Mouse (Mus musculus) G1E (cell line): ENCODE measurements at regions not wholly inside any gene's neighbourhood (a gene's known extent, or its start where the extent isn't known, plus 50 kb on each side); places are given as distances from the start of the nearest gene placed in this dataset.

Source experiments
- CTCF ChIP-seq: IDR thresholded peaks from 2 replicates; pipeline ENCODE4 v1.5.1; 2012; ENCODE audit warnings: low read depth, low read length, inconsistent platforms, mixed read lengths
- GATA1 ChIP-seq: IDR thresholded peaks from 2 replicates; pipeline ENCODE4 v1.6.1; 2012; ENCODE audit warnings: borderline replicate concordance, low read length, inconsistent platforms, mixed read lengths
- GATA2 ChIP-seq: IDR thresholded peaks from 2 replicates; pipeline ENCODE4 v1.6.1; 2012; ENCODE audit warnings: low read depth, low read length, inconsistent platforms, borderline replicate concordance
- POLR2AphosphoS5 ChIP-seq: IDR thresholded peaks from 2 replicates; pipeline ENCODE4 v1.6.1; 2012; ENCODE audit warnings: low read depth, low read length, inconsistent platforms; ENCODE audit not compliant: insufficient replicate concordance
- TAL1 ChIP-seq: conservative IDR thresholded peaks from 2 replicates; pipeline ENCODE4 v1.6.1; 2012; ENCODE audit warnings: low read depth, low read length, inconsistent platforms, mixed read lengths

DNA sequence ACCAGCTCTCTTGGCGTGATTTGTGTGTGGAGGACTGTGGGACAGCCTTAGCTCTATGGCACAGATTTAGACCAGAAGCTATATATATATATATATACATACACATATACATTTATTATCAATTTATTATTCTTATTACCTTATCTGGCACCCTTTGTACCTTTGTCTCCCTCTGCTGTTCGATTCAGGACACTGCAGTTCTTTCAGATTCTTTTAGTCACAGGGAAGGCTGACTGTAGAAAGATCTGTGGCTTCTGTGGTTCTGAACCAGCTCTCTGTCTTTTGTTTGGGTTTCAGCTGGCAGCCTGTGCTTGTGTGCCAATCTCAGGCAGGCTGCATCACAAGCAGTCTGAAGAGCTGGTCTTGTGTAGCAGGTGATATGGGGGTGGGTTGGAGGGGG is 184.6 kb upstream of the Agtr1b start:
- TF ChIP-seq CTCF (0 out of 2 replicates have a peak, but pooled peaks have one; percentile 31), GATA1 (no peak), GATA2 (no peak), TAL1 (no peak), POLR2AphosphoS5 (no peak)
